Mouse (Mus musculus): ENCODE data around the gene Hist1h1d. TPM values are rescaled to one million over a fixed set of nuclear protein-coding genes. Genes with fewer than 3 reads are reported as not detected.
"Not testable (repeated sequence)": the region's sequence is repeated elsewhere in the genome, so short reads cannot be mapped to it uniquely, and the experiment has no call there.

Hist1h1d gene
- polyA plus RNA-seq, 1 experiment, result 1.9 TPM

DNA sequence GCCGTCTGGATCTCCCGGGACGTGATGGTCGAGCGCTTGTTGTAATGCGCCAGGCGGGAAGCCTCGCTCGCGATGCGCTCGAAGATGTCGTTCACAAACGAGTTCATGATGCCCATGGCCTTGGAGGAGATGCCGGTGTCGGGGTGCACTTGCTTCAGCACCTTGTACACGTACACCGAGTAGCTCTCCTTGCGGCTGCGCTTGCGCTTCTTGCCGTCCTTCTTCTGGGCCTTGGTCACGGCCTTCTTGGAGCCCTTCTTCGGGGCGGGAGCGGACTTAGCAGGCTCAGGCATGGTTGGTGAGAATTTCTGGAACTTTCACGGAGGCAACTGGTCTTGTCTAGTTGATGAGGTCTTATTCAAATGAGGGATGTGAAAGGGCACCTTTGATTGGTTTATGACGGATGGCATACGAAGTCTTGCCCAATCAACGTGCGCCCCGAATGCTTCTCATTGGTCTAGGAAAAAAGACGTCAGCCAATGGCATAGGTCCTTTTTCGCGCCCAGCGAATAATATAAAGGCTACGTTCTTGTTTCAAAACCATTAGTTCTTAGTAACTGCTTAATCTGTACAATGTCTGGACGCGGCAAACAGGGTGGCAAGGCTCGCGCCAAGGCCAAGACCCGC is 20.9 kb downstream of the Hist1h1d start, which contains the start of the genes Hist1h2bf and Hist1h2ad:
Gene Hist1h2bf (minus strand): TSS at position 299 of the 627 bp plus-strand sequence.
Gene Hist1h2ad (plus strand): TSS at position 484 of the 627 bp plus-strand sequence.
- Histone ChIP-seq H3K4me3 (ENCODE audit: control insufficient read depth, insufficient read depth, low read length) (peak within 1 kb of the TSS; percentile 55), H3K27ac (ENCODE audit: control insufficient read depth, insufficient read depth, low read length) (peak within 1 kb of the TSS; percentile 94)
- 0% methylated on average over 40 of the region's 42 CpGs for WGBS
- DNase-seq, result peak; percentile 89
- peak; percentile 24; the same call in 1 of the 2 replicates for TF ChIP-seq POLR2A (IDR thresholded peaks at IDR 0.05; ENCODE audit: control insufficient read depth, extremely low read depth, insufficient read depth, low read length, poor library complexity)
- not testable (repeated sequence) for H3K36me3 ChIP-seq (ENCODE audit: control insufficient read depth, insufficient read depth, low read length); H3K27me3 ChIP-seq (ENCODE audit: control insufficient read depth, insufficient read depth, low read length); H3K4me1 ChIP-seq (replicated peaks; ENCODE audit: control insufficient read depth, insufficient read depth, low read length)

DNA sequence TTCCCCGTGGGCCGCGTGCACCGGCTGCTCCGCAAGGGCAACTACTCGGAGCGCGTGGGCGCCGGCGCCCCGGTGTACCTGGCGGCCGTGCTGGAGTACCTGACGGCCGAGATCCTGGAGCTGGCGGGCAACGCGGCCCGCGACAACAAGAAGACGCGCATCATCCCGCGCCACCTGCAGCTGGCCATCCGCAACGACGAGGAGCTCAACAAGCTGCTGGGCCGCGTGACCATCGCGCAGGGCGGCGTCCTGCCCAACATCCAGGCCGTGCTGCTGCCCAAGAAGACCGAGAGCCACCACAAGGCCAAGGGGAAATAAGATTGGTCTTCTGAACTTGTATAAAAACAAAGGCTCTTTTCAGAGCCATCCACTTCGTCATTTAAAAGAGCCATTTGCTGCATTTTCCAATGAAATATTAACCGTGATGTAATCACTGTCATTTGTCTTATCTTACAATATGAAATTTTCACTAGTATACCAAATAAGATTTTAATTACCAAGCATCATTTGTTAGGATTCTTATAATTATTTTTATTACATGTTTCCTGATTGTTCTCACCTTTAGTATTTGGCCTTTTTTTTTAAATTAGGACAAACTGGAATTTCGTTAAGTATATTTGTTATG is 21.6 kb downstream of the Hist1h1d start:
- not testable (repeated sequence) for DNase-seq; H3K4me1 ChIP-seq (replicated peaks; ENCODE audit: control insufficient read depth, insufficient read depth, low read length); H3K27me3 ChIP-seq (ENCODE audit: control insufficient read depth, insufficient read depth, low read length); H3K36me3 ChIP-seq (ENCODE audit: control insufficient read depth, insufficient read depth, low read length)
- Histone ChIP-seq H3K27ac (ENCODE audit: control insufficient read depth, insufficient read depth, low read length) (peak overlapping the region; percentile 94), H3K4me3 (ENCODE audit: control insufficient read depth, insufficient read depth, low read length) (peak overlapping the region; percentile 47)
- under 1% methylated on average over 13 of the region's 39 CpGs for WGBS

DNA sequence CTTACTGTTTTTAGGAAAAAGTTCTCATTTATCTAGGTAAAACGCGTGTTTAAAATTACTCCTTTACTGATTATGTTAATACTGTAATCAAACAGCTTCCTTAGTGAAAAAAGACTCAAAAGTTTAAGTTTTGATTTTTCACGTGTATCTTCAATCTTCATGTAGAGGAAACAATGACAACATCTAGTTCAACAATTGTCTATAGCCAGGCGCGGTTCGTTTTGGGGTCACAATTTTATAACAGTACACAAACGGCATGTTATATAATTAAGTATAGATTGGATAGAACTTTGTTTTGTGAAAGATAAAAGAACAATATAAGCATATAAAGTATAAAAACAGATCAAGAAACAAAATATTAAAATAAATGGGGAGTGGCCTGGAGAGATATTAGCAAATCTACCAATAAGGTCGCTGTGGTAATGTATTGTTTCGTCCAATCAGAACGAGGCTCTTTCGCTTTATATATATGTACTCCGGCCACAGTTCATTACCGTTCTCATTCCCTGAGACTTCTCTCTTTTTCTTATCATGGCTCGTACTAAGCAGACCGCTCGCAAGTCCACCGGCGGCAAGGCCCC is 22.3 kb downstream of the Hist1h1d start, which contains the start of gene Hist1h3d:
Gene Hist1h3d (plus strand): TSS at position 493 of the 581 bp plus-strand sequence.
- H3K4me1 ChIP-seq (replicated peaks; ENCODE audit: control insufficient read depth, insufficient read depth, low read length), result peaks cover 3% of the 10 kb centered on the region
- DNase-seq, result no peak
- TF ChIP-seq CTCF (IDR thresholded peaks at IDR 0.05; ENCODE audit: borderline replicate concordance, control insufficient read depth, extremely low read depth, insufficient read depth, low read length, poor library complexity), result no peak
- TF ChIP-seq POLR2A (IDR thresholded peaks at IDR 0.05; ENCODE audit: control insufficient read depth, extremely low read depth, insufficient read depth, low read length, poor library complexity), result no peak

DNA sequence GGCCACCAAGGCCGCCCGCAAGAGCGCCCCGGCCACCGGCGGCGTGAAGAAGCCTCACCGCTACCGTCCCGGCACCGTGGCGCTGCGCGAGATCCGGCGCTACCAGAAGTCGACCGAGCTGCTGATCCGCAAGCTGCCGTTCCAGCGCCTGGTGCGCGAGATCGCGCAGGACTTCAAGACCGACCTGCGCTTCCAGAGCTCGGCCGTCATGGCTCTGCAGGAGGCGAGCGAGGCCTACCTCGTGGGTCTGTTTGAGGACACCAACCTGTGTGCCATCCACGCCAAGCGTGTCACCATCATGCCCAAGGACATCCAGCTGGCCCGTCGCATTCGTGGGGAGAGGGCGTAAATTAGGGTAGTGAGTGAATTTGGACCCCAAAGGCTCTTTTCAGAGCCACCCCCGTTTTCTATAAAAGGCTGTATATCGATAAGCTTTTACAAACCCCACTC is 22.8 kb downstream of the Hist1h1d start:
- not testable (repeated sequence) for H3K4me1 ChIP-seq (replicated peaks; ENCODE audit: control insufficient read depth, insufficient read depth, low read length); DNase-seq; H3K27me3 ChIP-seq (ENCODE audit: control insufficient read depth, insufficient read depth, low read length); H3K36me3 ChIP-seq (ENCODE audit: control insufficient read depth, insufficient read depth, low read length)
- WGBS, result 1% methylated on average over 17 of the region's 40 CpGs
- peak overlapping the region; percentile 49 for H3K27ac ChIP-seq (ENCODE audit: control insufficient read depth, insufficient read depth, low read length)
- peak overlapping the region; percentile 43 for H3K4me3 ChIP-seq (ENCODE audit: control insufficient read depth, insufficient read depth, low read length)

More for the DNA sequence above, 22.3 kb downstream of the Hist1h1d start, which contains the start of gene Hist1h3d:
- no peaks in the 10 kb centered on the region for H3K36me3 ChIP-seq (ENCODE audit: control insufficient read depth, insufficient read depth, low read length)
- H3K27ac ChIP-seq (ENCODE audit: control insufficient read depth, insufficient read depth, low read length), result peak within 1 kb of the TSS; percentile 94
- WGBS, result under 1% methylated on average over 18 of the region's 18 CpGs
- H3K27me3 ChIP-seq (ENCODE audit: control insufficient read depth, insufficient read depth, low read length), result no peaks in the 10 kb centered on the region
- H3K4me3 ChIP-seq (ENCODE audit: control insufficient read depth, insufficient read depth, low read length), result peak within 1 kb of the TSS; percentile 47

DNA sequence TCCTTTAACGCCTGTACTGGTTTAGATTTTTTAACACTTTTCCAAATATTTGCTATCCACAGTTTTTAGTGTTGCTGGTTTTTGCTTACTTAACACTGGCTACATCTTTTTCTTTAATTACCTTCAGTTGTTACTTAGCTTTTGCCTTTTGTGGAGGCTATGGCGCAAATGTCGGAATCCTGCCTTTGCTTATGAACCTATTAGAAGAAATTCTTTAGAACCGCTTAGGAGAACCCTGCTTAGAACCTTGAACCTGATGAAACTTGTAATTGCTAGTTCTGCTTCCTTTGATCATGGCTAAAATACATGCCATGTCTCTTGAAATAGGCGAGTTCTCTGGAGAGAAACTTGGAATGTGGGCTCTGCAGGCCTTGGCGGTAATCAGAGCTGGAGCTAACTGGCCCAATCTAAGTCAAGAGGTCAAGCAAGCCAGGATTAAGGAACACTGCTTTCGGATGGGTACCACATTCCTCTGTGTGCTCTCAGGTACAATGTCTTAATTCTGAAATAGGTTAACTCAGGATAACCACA is 23.4 kb downstream of the Hist1h1d start:
- TF ChIP-seq CTCF (IDR thresholded peaks at IDR 0.05; ENCODE audit: borderline replicate concordance, control insufficient read depth, extremely low read depth, insufficient read depth, low read length, poor library complexity) (no peak), POLR2A (IDR thresholded peaks at IDR 0.05; ENCODE audit: control insufficient read depth, extremely low read depth, insufficient read depth, low read length, poor library complexity) (no peak)
- H3K36me3 ChIP-seq (ENCODE audit: control insufficient read depth, insufficient read depth, low read length), result no peaks in the 10 kb centered on the region
- 53% methylated on average over 7 of the region's 7 CpGs for WGBS
- H3K4me1 ChIP-seq (replicated peaks; ENCODE audit: control insufficient read depth, insufficient read depth, low read length), result peaks cover 3% of the 10 kb centered on the region
- H3K4me3 ChIP-seq (ENCODE audit: control insufficient read depth, insufficient read depth, low read length), result no peak overlapping the region
- H3K27ac ChIP-seq (ENCODE audit: control insufficient read depth, insufficient read depth, low read length), result no peak overlapping the region; the same call in 1 of the 2 replicates
- no peaks in the 10 kb centered on the region for H3K27me3 ChIP-seq (ENCODE audit: control insufficient read depth, insufficient read depth, low read length)
- DNase-seq, result no peak

DNA sequence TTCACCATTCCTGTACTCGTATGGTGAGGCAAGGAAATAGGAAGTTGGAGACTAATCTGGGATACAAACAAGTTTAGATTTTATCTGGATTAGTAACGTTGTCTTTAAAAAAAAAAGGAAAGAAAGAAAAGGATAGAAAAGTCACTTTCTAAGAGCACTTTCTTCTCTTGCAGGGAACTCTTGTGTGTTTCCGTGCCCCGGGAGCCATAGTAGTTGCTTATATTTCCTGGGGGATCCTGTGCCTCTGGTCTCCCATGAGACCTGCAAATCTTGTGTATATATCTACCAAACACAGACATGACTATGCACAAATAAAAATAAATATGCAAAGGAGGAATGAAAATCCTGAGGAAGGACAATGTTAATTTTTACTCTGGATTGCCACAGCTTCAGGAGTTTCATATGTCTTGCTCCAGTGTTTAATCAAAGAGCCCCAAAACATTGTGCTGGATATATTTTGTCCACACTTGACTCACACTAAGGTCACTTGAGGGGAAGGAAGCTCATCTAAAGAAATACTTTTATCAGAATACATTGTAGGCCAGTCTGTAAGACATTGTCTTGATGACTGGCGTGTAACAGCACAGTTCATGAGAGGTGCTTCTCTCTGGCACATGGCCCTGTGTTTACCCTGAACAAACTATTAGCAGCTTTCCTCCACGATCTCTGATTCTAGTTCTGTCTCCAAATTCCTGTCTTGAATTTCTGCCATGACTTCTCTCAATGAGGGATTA is 24.0 kb downstream of the Hist1h1d start:
- WGBS, result 69% methylated on average over 6 of the region's 6 CpGs
- Histone ChIP-seq H3K4me3 (ENCODE audit: control insufficient read depth, insufficient read depth, low read length) (no peak overlapping the region), H3K27me3 (ENCODE audit: control insufficient read depth, insufficient read depth, low read length) (no peaks in the 10 kb centered on the region)

More for the DNA sequence above, 24.0 kb downstream of the Hist1h1d start:
- TF ChIP-seq POLR2A (IDR thresholded peaks at IDR 0.05; ENCODE audit: control insufficient read depth, extremely low read depth, insufficient read depth, low read length, poor library complexity), result no peak
- TF ChIP-seq CTCF (IDR thresholded peaks at IDR 0.05; ENCODE audit: borderline replicate concordance, control insufficient read depth, extremely low read depth, insufficient read depth, low read length, poor library complexity), result no peak
- Histone ChIP-seq H3K4me1 (replicated peaks; ENCODE audit: control insufficient read depth, insufficient read depth, low read length) (peaks cover 6% of the 10 kb centered on the region), H3K27ac (ENCODE audit: control insufficient read depth, insufficient read depth, low read length) (no peak overlapping the region; the same call in 1 of the 2 replicates), H3K36me3 (ENCODE audit: control insufficient read depth, insufficient read depth, low read length) (no peaks in the 10 kb centered on the region)
- no peak for DNase-seq

Data from thymus, adult 2 months (tissue).